Mouse (Mus musculus): ENCODE measurements around the gene Msln. TPM values are rescaled to one million over a fixed set of nuclear protein-coding genes. Genes with fewer than 3 reads are reported as not detected.
A peak's percentile ranks its signal among the peaks of the same experiment; 100 is the strongest.

Msln gene
- polyA plus RNA-seq, 1 experiment from 2014 or later = 12.9 TPM

DNA sequence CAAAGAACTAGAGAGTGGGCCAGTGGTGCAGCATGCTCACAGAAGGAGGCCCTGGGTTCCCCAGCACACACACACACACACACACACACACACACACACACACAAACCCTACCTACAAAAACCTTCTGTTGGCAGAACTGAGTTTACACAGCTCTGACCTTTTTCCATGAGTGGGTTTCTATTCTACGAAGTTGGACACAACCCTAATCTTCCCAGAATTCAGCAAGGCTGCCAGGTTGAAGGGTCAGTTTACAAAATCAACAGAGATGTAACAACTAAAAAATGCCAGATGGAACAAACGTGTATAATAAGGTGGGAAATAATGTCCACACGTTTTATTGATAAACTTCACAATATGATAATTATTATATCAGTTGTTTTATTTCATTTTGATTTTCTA is 3.5 kb upstream of the Msln start:
- DNase-seq (ENCODE audit: low spot score) = no peak

DNA sequence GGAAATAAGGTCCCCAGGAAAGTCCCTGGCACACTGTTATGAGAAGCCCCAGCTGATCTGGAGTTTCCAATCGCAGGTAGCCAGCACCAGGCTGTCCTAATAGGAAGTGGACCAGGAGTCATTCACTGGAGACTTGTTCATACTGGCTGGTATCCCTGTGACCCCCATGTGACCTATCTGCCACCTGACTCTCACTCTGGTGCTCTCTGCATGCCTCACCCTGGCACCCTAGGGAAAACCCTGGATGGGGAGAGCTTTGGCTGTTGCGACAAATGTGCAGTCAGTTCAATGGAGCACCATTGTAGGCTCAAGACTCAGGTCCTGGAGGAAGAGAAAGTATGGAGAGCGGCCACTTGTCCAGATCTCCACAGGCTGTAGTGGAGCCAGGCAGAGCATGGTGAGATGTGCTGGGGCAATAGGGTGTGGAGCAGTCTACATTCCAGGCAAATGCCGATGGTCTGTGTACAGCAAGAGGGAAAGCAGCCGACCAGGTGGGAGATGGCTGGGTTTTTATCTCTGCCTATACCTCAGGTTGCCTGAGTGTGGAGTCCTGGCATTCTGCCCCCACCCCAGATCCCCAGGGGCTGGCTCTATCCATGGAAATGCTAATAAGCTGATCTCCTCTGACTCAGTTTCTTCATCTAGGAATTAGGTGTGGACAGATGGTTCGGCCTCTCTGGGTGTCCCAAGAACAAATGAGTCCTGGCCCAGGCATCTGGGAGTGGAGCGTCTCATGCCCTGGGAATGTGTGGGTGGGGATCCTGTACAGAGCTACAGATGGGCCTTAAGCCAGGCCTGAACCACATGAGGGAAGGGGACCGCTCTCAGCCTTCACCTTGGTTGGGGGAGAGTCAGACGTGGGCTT is 2.4 kb upstream of the Msln start:
- ATAC-seq (replicated peaks; ENCODE audit: low FRiP score, low TSS enrichment, low read depth) = peak; percentile 64; the same call in 1 of the 2 replicates
- H3K27ac ChIP-seq (ENCODE audit: low read depth) = peak overlapping the region; percentile 33; the same call in 1 of the 2 replicates
- 67% methylated on average over 9 of the region's 9 CpGs for WGBS

More for the DNA sequence above, 3.5 kb upstream of the Msln start:
- H3K4me3 ChIP-seq (ENCODE audit: low read depth, low read length) = no peak overlapping the region
- no peak for ATAC-seq (replicated peaks; ENCODE audit: low FRiP score, low TSS enrichment, low read depth)
- H3K4me2 ChIP-seq (ENCODE audit: low read length) = no peak overlapping the region
- H3K4me1 ChIP-seq (replicated peaks; ENCODE audit: control insufficient read depth, insufficient read depth, low read length) = peaks cover 9% of the 10 kb centered on the region
- H3K27ac ChIP-seq (ENCODE audit: low read depth) = no peak overlapping the region
- no peaks in the 10 kb centered on the region for H3K36me3 ChIP-seq (ENCODE audit: control insufficient read depth, insufficient read depth, low read length)
- WGBS = 62% methylated on average over 3 of the region's 3 CpGs
- no peaks in the 10 kb centered on the region for H3K9me3 ChIP-seq (ENCODE audit: control insufficient read depth, low read length)
- no peak overlapping the region for H3K9ac ChIP-seq (ENCODE audit: low read length)
- H3K27me3 ChIP-seq (replicated peaks; ENCODE audit: control insufficient read depth, insufficient read depth, low read length) = no peaks in the 10 kb centered on the region

DNA sequence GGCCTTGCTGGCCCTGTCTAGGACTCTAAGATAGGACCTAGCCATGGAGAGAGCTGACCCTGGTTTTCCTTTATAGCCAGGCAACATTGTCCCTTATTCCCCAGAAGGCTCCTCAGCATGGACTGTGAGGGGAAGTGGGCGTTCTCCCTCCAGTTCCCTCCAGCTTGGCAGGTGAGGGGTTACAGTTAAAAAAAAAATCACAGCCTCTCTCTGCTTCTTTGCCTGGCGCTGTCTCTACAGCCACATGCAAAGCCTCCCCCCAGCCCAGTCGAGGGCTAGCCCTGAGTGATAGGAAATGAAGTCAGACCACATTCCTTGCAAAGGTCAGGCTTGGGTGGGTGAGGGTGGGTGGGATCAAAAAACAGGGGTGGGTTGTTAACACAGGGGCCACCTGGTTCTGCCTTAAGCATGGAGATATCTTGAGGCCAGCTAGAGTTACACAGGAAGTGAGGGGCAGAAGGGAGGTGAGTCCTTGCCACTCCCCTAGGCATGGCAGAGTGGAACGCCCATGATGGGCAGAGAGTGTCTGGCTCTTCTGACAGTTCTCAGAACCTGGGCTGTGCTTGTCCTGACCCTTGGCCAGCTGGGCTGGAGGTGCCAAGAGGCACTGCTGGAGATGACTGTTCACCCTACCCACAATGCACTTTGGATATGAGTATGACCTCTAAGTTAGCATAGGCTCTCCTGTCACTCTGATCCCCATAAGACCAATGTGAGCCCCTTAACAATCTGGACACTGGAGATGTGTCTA is 1.6 kb upstream of the Msln start:
- Histone ChIP-seq H3K4me1 (replicated peaks; ENCODE audit: control insufficient read depth, insufficient read depth, low read length) (peaks cover 15% of the 10 kb centered on the region), H3K27me3 (replicated peaks; ENCODE audit: control insufficient read depth, insufficient read depth, low read length) (no peaks in the 10 kb centered on the region), H3K4me2 (ENCODE audit: low read length) (no peak overlapping the region), H3K27ac (ENCODE audit: low read depth) (peak overlapping the region; percentile 33; the same call in 1 of the 2 replicates), H3K9ac (ENCODE audit: low read length) (no peak overlapping the region), H3K36me3 (ENCODE audit: control insufficient read depth, insufficient read depth, low read length) (no peaks in the 10 kb centered on the region), H3K4me3 (ENCODE audit: low read depth, low read length) (no peak overlapping the region), H3K9me3 (ENCODE audit: control insufficient read depth, low read length) (no peaks in the 10 kb centered on the region)
- 32% methylated on average over 4 of the region's 4 CpGs for WGBS
- DNase-seq (ENCODE audit: low spot score) (no peak), ATAC-seq (replicated peaks; ENCODE audit: low FRiP score, low TSS enrichment, low read depth) (peak; percentile 48)

More for the DNA sequence above, 2.4 kb upstream of the Msln start:
- H3K4me2 ChIP-seq (ENCODE audit: low read length) = no peak overlapping the region
- no peaks in the 10 kb centered on the region for H3K27me3 ChIP-seq (replicated peaks; ENCODE audit: control insufficient read depth, insufficient read depth, low read length)
- H3K9me3 ChIP-seq (ENCODE audit: control insufficient read depth, low read length) = no peaks in the 10 kb centered on the region
- H3K9ac ChIP-seq (ENCODE audit: low read length) = no peak overlapping the region
- H3K4me1 ChIP-seq (replicated peaks; ENCODE audit: control insufficient read depth, insufficient read depth, low read length) = peaks cover 11% of the 10 kb centered on the region
- H3K36me3 ChIP-seq (ENCODE audit: control insufficient read depth, insufficient read depth, low read length) = no peaks in the 10 kb centered on the region
- no peak for DNase-seq (ENCODE audit: low spot score)
- no peak overlapping the region for H3K4me3 ChIP-seq (ENCODE audit: low read depth, low read length)

DNA sequence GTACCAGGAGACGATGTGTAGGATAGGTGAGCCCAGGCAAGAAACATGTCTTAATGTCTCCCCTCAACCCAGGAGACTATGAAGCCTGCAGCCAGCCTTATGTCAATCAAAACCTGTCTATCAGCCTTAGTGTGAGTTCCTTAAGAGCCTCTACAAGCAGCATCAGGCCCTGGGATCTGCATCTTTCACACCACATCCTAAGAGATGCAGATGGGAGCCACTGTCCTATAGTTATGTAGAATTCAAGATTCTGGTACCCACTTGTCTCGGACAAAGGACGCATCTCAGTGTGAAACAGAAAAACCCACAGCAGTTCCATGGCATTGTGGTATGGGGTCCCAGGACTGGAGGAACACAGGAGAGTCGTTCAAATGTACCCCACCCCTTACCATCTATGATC is 908 bp upstream of the Msln start:
- DNase-seq (ENCODE audit: low spot score) (no peak), ATAC-seq (replicated peaks; ENCODE audit: low FRiP score, low TSS enrichment, low read depth) (no peak)
- H3K4me3 ChIP-seq (ENCODE audit: low read depth, low read length) = no peak overlapping the region
- H3K4me1 ChIP-seq (replicated peaks; ENCODE audit: control insufficient read depth, insufficient read depth, low read length) = peaks cover 15% of the 10 kb centered on the region
- no peak overlapping the region for H3K4me2 ChIP-seq (ENCODE audit: low read length)
- 78% methylated on average over 4 of the region's 4 CpGs for WGBS
- no peaks in the 10 kb centered on the region for H3K27me3 ChIP-seq (replicated peaks; ENCODE audit: control insufficient read depth, insufficient read depth, low read length)
- no peaks in the 10 kb centered on the region for H3K36me3 ChIP-seq (ENCODE audit: control insufficient read depth, insufficient read depth, low read length)
- no peak overlapping the region for H3K9ac ChIP-seq (ENCODE audit: low read length)
- no peaks in the 10 kb centered on the region for H3K9me3 ChIP-seq (ENCODE audit: control insufficient read depth, low read length)
- H3K27ac ChIP-seq (ENCODE audit: low read depth) = no peak overlapping the region

DNA sequence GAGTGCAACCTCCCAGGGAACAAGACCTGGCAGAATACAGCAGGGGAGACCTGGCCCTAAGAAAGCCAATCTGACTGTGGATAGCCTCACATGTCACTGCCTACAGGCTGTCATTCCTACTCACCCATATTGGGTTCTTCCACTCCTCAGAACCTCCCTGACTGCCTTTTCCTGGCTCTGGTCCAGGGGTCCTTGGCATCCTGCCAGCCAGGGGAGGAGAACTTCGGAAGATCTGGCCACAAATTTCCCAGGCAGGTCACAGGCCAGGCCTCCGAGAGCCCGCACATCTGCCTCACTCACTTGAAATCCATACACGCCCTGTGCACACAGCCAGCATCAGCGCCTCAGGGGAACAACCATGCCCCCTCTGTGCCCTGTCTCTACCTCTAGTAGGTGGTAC is 2.7 kb downstream of the Msln start:
- H3K9me3 ChIP-seq (ENCODE audit: control insufficient read depth, low read length) = no peaks in the 10 kb centered on the region
- H3K27ac ChIP-seq (ENCODE audit: low read depth) = no peak overlapping the region
- H3K4me1 ChIP-seq (replicated peaks; ENCODE audit: control insufficient read depth, insufficient read depth, low read length) = peaks cover 11% of the 10 kb centered on the region
- ATAC-seq (replicated peaks; ENCODE audit: low FRiP score, low TSS enrichment, low read depth) = no peak
- H3K4me3 ChIP-seq (ENCODE audit: low read depth, low read length) = no peak overlapping the region
- DNase-seq (ENCODE audit: low spot score) = peak; percentile 64
- H3K36me3 ChIP-seq (ENCODE audit: control insufficient read depth, insufficient read depth, low read length) = no peaks in the 10 kb centered on the region
- H3K9ac ChIP-seq (ENCODE audit: low read length) = no peak overlapping the region
- 34% methylated on average over 5 of the region's 5 CpGs for WGBS
- H3K4me2 ChIP-seq (ENCODE audit: low read length) = no peak overlapping the region
- H3K27me3 ChIP-seq (replicated peaks; ENCODE audit: control insufficient read depth, insufficient read depth, low read length) = no peaks in the 10 kb centered on the region

DNA sequence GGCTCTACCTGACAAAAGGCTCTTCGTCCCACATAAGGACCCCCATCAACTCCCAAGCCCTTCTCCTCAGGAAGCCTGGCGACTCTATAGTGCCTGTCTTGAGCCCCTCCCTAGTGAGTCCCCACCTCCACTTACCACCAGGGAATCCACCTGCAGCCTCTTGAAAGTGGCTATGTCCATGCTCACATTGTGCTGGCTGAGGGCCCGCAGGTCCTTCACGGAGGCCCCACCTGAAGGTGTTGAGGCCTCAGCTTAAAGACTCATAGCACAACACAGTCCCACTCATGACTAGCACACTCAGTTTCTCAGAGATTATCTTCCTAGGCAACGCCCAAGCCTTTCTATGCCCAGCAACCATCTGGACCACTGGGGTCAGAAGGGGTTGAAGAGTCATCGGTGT is 4.9 kb downstream of the Msln start:
- H3K4me1 ChIP-seq (replicated peaks; ENCODE audit: control insufficient read depth, insufficient read depth, low read length) = peaks cover 6% of the 10 kb centered on the region; the same call in 1 of the 2 replicates
- H3K27ac ChIP-seq (ENCODE audit: low read depth) = no peak overlapping the region
- H3K36me3 ChIP-seq (ENCODE audit: control insufficient read depth, insufficient read depth, low read length) = no peaks in the 10 kb centered on the region
- H3K9ac ChIP-seq (ENCODE audit: low read length) = no peak overlapping the region
- no peak for DNase-seq (ENCODE audit: low spot score)
- 89% methylated on average over 6 of the region's 6 CpGs for WGBS
- no peak for ATAC-seq (replicated peaks; ENCODE audit: low FRiP score, low TSS enrichment, low read depth)
- no peaks in the 10 kb centered on the region for H3K27me3 ChIP-seq (replicated peaks; ENCODE audit: control insufficient read depth, insufficient read depth, low read length)
- H3K4me2 ChIP-seq (ENCODE audit: low read length) = no peak overlapping the region
- no peaks in the 10 kb centered on the region for H3K9me3 ChIP-seq (ENCODE audit: control insufficient read depth, low read length)
- no peak overlapping the region for H3K4me3 ChIP-seq (ENCODE audit: low read depth, low read length)

DNA sequence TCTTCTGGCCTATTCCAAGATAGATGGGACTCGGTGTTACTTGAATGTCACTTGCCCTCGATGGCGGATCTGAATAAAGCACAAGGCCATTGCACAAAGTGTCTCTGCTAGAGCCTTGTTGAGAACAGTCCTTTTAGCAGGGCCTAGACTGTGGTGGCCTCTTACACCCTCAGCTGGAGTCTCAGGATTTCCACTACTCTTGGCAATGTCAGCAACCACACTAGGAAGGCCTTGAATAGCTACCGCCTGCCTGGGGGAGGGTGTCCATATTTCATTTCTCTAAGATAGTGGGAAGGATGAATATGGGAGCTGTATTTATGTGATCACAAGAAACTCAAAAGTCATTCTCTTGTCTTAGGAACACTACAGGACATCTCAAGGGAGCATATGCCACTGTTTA is 5.9 kb downstream of the Msln start:
- DNase-seq (ENCODE audit: low spot score) (no peak), ATAC-seq (replicated peaks; ENCODE audit: low FRiP score, low TSS enrichment, low read depth) (no peak)
- Histone ChIP-seq H3K4me1 (replicated peaks; ENCODE audit: control insufficient read depth, insufficient read depth, low read length) (peaks cover 6% of the 10 kb centered on the region; the same call in 1 of the 2 replicates), H3K9ac (ENCODE audit: low read length) (no peak overlapping the region), H3K4me3 (ENCODE audit: low read depth, low read length) (no peak overlapping the region), H3K4me2 (ENCODE audit: low read length) (no peak overlapping the region), H3K9me3 (ENCODE audit: control insufficient read depth, low read length) (no peaks in the 10 kb centered on the region), H3K36me3 (ENCODE audit: control insufficient read depth, insufficient read depth, low read length) (no peaks in the 10 kb centered on the region), H3K27ac (ENCODE audit: low read depth) (no peak overlapping the region), H3K27me3 (replicated peaks; ENCODE audit: control insufficient read depth, insufficient read depth, low read length) (no peaks in the 10 kb centered on the region)
- 95% methylated on average over 4 of the region's 4 CpGs for WGBS

DNA sequence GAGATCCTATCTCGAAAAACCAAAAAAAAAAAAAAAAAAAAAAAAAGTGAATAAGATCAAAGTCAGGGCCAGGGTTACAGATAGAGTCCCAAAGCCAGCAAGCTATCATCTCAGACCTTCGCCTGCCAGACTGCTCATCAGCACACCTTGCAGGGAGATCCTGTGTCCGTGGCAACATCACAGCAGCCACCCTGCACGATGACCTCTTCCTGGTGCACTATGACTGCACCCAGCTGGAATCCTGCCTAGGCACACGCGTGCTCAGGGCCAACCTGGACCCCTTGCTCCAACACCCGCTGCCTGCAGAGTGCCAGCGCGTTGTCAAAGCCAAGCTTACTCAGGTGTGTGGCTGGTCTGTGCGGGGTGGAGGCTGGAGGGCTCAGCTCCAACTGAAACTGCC is 9.9 kb downstream of the Msln start:
- no peaks in the 10 kb centered on the region for H3K9me3 ChIP-seq (ENCODE audit: control insufficient read depth, low read length)
- H3K4me3 ChIP-seq (ENCODE audit: low read depth, low read length) = no peak overlapping the region
- no peak for DNase-seq (ENCODE audit: low spot score)

More for the DNA sequence above, 9.9 kb downstream of the Msln start:
- Histone ChIP-seq H3K27me3 (replicated peaks; ENCODE audit: control insufficient read depth, insufficient read depth, low read length) (no peaks in the 10 kb centered on the region), H3K4me2 (ENCODE audit: low read length) (no peak overlapping the region), H3K36me3 (ENCODE audit: control insufficient read depth, insufficient read depth, low read length) (no peaks in the 10 kb centered on the region), H3K27ac (ENCODE audit: low read depth) (no peak overlapping the region), H3K9ac (ENCODE audit: low read length) (no peak overlapping the region), H3K4me1 (replicated peaks; ENCODE audit: control insufficient read depth, insufficient read depth, low read length) (no peaks in the 10 kb centered on the region)
- ATAC-seq (replicated peaks; ENCODE audit: low FRiP score, low TSS enrichment, low read depth) = no peak
- 74% methylated on average over 10 of the region's 10 CpGs for WGBS
